Mouse (Mus musculus) cerebellum, postnatal 25 days (tissue): ENCODE results near the gene Gm29106.
"Not testable (repeated sequence)": the region's sequence is repeated elsewhere in the genome, so short reads cannot be mapped to it uniquely, and the experiment has no call there.

Experiments
- DNase-seq, 2 experiments: peaks; one replicate each; pipeline ENCODE4 v3.0.0; 2021; ENCODE audit warnings: mixed read lengths in 2 of 2

Gene Gm29106

GRCm38 (mm10) chr1:118176242-118176641, at the start of gene Gm29106:
Gene Gm29106, plus strand, starts transcription at chr1:118176542.
- DNase-seq: not testable (repeated sequence)

GRCm38 (mm10) chr1:118228540-118228939, 52.2 kb downstream of the Gm29106 start:
- no peak for DNase-seq

- DNase-seq: no peak
Observed at GRCm38 (mm10) chr1:118236032-118236431, 59.7 kb downstream of the Gm29106 start.
